ENCODE assay signal across 1 mouse cellular context in genomic region chr2:25255284-25255779, GRCm38 (mm10).
TF ChIP-seq lines count a peak whose summit lies in the region.

Gene Tmem203, plus strand, starts transcription at chr2:25255439.

TF ChIP-seq in CH12.LX, 34 proteins besides CTCF, POLR2A, EP300 and RAD21 (continued from another document):
- TF ChIP-seq BHLHE40 (IDR thresholded peaks at IDR 0.05; ENCODE audit: low read depth, low read length) (peak; percentile 71), MAFK (IDR thresholded peaks at IDR 0.05; ENCODE audit: insufficient replicate concordance, low read length) (no peak), ZC3H11A (IDR thresholded peaks at IDR 0.05; ENCODE audit: low read depth, low read length) (no peak), TBP (conservative IDR thresholded peaks at IDR 0.05; ENCODE audit: low read depth, low read length) (0 out of 2 replicates have a peak, but pooled peaks have one; percentile 47), MAX (IDR thresholded peaks at IDR 0.05; ENCODE audit: low read length) (peak; percentile 94), USF2 (conservative IDR thresholded peaks at IDR 0.05; ENCODE audit: low read depth, low read length) (no peak), MEF2A (IDR thresholded peaks at IDR 0.05; ENCODE audit: borderline replicate concordance, low read depth, low read length) (peak; percentile 59), ZNF384 (IDR thresholded peaks at IDR 0.05; ENCODE audit: low read depth, low read length) (no peak), MYC (IDR thresholded peaks at IDR 0.05; ENCODE audit: low read depth, low read length) (peak; percentile 89), NELFE (IDR thresholded peaks at IDR 0.05; ENCODE audit: low read depth, low read length) (peak; percentile 87), HCFC1 (IDR thresholded peaks at IDR 0.05; ENCODE audit: low read depth, low read length) (peak; percentile 98), POLR2AphosphoS2 (IDR thresholded peaks at IDR 0.05; ENCODE audit: low read depth, low read length) (peak; percentile 61; the same call in 1 of the 2 replicates), SIN3A (IDR thresholded peaks at IDR 0.05; ENCODE audit: low read length) (peak; percentile 100), ZMIZ1 (IDR thresholded peaks at IDR 0.05; ENCODE audit: low read depth, low read length) (peak; percentile 65), JUND (conservative IDR thresholded peaks at IDR 0.05; ENCODE audit: low read depth, low read length) (no peak), MAZ (IDR thresholded peaks at IDR 0.05; ENCODE audit: low read depth, low read length) (peak; percentile 93), RCOR1 (conservative IDR thresholded peaks at IDR 0.05; ENCODE audit: low read depth, low read length) (0 out of 2 replicates have a peak, but pooled peaks have one; percentile 65), TCF12 (IDR thresholded peaks at IDR 0.05; ENCODE audit: low read depth, low read length) (peak; percentile 83), CHD2 (IDR thresholded peaks at IDR 0.05; ENCODE audit: low read length) (peak; percentile 96), JUN (IDR thresholded peaks at IDR 0.05; ENCODE audit: insufficient read depth, low read depth, low read length) (no peak), ZKSCAN1 (IDR thresholded peaks at IDR 0.05; ENCODE audit: borderline replicate concordance, low read depth, low read length) (no peak), MXI1 (IDR thresholded peaks at IDR 0.05; ENCODE audit: low read depth, low read length) (peak; percentile 99)
